Mouse (Mus musculus) brain, adult 2 months (tissue): ENCODE data around the gene Il23a.
"Not testable (repeated sequence)": the region's sequence is repeated elsewhere in the genome, so short reads cannot be mapped to it uniquely, and the experiment has no call there.

Experiments
- DNase-seq: peaks from one replicate; pipeline ENCODE4 v3.0.0; 2011; ENCODE audit warnings: low read depth, low spot score

The Il23a gene

DNA sequence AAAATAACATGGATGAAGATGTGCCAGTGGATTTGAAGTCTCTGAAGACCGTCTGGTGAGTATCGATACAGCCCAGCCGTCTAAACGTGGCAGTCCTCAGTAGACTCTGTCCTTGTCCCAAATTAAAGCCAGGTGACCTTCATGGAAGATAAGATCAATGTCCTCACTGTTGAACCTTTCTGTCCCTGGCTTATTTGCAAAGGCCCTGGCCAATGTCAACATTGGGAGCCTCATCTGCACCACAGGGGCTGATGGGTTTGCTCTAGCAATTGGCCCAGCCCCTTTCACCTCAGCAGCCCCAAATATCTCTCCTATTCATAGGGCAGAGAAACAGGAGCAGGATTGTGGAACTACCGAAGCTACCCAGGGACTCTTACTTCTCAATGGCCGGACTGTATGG lies 30.2 kb downstream of the Il23a start, which contains the start of gene Apof:
Gene Apof, plus strand, starts transcription at position 301 of the 400 bp plus-strand sequence.
- DNase-seq: no peak

DNA sequence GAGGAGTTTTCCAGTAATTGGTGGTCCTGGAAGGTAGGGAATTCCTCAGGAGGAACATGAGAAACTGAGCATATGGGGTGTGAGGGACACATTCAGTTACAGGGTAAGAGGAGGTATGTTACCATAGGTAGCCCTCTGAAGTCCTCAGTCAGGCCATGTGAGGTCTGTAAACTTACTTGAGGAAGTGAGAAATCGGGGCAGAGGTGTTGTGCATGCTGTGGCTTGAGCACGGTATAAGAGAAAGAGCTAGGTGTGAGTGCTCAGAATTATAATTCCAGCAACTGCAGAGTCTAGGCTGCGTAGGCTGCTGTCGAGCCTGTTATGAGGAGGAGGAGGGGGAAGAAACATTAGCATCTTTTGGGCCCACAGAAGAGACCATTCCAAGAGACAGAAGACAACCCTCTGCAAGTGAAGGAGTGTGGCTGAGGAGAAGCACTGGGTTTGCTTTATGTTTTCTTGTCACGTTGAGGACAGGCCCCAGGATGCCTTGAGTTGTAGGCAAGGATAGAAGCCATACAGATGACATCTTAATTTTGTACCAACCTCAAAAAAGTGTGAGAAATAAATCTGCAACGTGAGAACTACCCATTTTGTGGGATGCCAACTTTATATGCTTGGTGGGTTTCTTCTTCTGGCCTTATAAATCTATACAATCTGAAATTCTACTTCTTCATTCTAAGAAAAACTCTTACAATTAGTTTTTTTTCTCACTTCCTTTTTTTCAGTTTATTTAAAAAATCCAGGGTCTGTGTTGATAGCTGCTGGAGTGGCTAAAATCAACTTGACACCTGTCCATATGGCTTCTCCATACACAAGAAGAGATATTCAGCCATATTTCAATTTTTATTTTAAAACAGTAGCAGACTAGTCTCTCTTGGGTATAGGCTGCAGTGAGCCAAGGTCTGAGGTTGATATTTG lies 34.9 kb downstream of the Il23a start:
- peak; percentile 33 for DNase-seq

DNA sequence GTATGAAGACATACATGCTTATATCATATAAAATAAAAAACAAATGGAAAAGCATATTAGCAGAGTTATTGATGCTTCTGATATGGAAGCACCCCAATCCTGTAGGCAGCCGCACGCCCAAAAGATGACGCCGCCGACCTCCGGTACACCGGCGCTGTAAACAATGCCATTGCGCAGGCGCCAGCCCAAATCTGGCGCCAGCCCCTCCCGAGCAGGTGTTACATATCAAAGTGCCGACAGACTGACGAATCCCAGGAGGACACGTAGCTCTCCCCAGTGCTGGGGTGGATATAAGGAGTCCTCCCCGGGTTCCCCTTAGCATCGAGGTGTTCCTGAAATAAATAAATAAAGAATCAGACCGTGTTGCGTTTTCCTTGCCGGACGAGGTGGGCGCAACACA lies 36.3 kb downstream of the Il23a start:
- DNase-seq: no peak

DNA sequence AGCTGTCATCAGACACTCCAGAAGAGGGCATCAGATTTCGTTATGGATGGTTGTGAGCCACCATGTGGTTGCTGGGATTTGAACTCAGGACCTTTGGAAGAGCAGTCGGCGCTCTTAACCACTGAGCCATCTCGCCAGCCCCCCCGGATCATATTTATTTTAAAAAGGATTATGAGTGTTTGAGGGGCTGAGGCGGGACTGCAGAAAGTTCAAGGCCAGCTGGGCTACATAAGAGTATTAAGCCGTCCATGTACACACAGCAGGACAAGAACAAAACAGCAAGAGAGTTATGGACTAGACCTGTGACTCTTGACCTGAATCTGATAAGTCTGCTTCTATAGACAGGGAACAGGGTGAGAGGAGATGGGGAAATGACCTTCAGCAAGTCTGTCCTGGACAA lies 38.2 kb downstream of the Il23a start:
- not testable (repeated sequence) for DNase-seq

DNA sequence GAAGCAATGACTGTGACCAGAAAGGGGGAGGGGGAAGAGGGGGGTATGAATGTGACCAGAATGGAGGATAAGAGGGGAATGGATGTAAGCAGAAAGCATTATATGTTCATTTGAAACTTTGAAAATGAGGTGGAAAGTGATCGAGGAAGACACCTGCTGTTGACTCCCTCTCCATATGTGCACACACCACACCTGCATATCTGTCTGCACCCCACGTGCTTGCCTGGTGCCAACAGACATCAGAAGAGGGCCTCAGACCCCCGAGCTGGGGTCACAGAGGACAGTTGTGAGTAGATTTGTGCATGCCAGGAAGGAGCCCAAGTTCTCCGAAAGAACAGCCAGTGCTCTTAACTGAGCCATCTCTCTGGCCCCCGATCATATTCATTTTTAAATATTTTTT lies 38.6 kb downstream of the Il23a start:
- DNase-seq: no peak

DNA sequence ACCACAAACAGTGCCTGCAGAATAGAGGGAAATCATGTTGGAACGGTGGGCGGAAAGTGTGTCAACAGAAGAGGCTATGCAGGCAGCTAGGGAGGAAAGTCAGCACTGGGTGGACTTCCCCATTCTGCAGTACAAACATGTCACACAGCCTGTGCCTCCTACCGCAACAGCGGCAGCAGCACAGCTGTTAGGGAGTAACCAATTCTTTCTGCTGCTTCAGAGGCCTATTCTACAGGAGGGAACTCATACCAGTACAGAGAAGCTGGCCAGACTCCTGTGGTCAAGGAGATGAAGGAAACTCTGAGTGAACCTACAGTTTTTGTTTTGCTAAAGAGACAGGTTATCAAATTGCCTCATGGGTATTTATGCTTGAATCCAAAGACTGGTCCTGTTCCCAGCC lies 39.6 kb downstream of the Il23a start:
- peak; percentile 44 for DNase-seq

DNA sequence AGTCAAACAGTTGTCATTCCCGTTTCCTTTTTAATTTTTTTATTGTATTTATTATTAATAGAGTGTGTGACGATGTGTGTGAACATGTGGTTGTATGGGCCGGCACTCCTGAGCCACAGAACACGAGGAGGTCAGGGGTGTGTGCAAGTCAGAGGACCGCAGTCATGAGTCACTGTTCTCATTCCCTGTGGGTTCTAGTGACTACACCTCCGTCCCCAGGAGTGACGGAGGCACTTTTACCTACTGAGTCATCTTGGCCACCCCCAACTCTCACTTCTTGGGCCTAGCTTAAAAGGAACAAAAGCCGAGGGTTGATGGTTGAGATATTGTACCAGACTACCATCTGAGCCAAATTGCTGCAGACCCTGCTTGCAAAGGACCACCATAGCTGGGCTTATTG lies 42.2 kb downstream of the Il23a start:
- peak; percentile 56 for DNase-seq

- DNase-seq: no peak
Measured at GRCm38 (mm10) chr10:128255925-128256324, 42.6 kb downstream of the Il23a start.

GRCm38 (mm10) chr10:128253677-128254255 lies 44.8 kb downstream of the Il23a start, which contains the start of gene Apon:
Gene Apon (plus strand): TSS chr10:128254096.
- DNase-seq: no peak

GRCm38 (mm10) chr10:128250565-128250964 lies 48.0 kb downstream of the Il23a start:
- no peak for DNase-seq

GRCm38 (mm10) chr10:128247020-128247732 lies 51.4 kb downstream of the Il23a start:
- DNase-seq: no peak
